Mouse (Mus musculus): ENCODE measurements at regions not wholly inside any gene's neighbourhood (a gene's known extent, or its start where the extent isn't known, plus 50 kb on each side); places are given as distances from the start of the nearest gene placed in this dataset.

DNA sequence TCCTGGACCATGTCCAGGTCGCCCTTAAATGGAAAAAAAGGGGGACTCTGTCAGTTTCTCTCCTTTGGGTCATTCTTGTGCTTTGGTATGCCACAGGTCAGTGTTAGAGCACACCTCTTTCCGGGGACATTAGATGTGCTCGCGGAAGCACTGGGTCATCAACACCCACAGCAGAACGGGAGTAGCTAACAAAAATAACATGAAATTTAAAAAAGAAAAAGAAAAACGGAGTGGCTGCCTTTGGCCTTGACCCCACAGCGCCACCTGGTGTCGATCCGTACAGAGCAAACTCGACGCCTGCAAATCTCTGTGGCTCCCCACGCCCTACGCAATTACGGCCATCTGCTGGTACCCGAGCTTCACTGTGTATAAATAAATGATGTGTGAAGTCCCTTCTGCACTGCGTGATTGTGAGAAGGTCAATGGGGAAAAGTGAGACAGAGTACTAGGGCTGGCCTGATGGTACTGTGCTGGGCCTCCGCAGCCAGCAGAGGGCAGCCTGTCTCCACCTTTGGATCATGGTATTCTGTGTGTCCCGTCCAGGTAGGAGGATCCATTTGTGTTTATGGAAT, 99.0 kb upstream of the Slc7a12 start:
- no peak overlapping the region; the same call in 1 of the 2 replicates for H3K9ac ChIP-seq (ENCODE audit: low read depth, low read length)
- peak overlapping the region; percentile 20; the same call in 1 of the 2 replicates for H3K4me2 ChIP-seq (replicated peaks; ENCODE audit: low read depth, low read length)
- no peak overlapping the region for H3K27ac ChIP-seq (ENCODE audit: low read depth, low read length)
- no peaks in the 10 kb centered on the region for H3K36me3 ChIP-seq (ENCODE audit: control insufficient read depth, insufficient read depth, low read length)
- 13% methylated on average over 18 of the region's 18 CpGs for WGBS
- H3K4me1 ChIP-seq (ENCODE audit: control insufficient read depth, insufficient read depth, low read length): no peaks in the 10 kb centered on the region
- no peaks in the 10 kb centered on the region for H3K9me3 ChIP-seq (ENCODE audit: control insufficient read depth, low read length)
- H3K4me3 ChIP-seq (ENCODE audit: low read length): peak overlapping the region; percentile 5; the same call in 1 of the 2 replicates
- ATAC-seq (ENCODE audit: low FRiP score, low TSS enrichment): peak; percentile 96
- no peaks in the 10 kb centered on the region for H3K27me3 ChIP-seq (ENCODE audit: control insufficient read depth, insufficient read depth, low read length)

DNA sequence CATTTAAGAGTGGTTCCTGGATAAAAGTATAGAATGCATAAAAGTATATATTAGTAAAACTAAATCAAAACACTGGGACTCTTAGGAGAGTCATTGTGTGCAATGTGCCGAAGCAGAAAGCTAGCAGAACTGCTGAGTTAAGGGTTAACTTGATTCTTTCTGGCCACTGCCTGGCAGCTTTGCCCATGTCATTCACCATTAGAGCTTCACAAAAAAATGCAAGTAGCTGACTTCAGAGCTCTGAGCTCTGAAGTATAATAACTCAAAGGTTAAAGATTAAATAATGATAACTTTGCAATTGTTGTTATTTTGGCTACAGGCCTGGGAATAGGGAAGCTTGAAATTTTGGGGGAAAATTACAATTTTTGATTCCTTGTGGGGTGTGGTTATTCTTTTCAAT, 89.8 kb upstream of the Slc7a12 start:
- no peak for ATAC-seq (ENCODE audit: low FRiP score, low TSS enrichment)

DNA sequence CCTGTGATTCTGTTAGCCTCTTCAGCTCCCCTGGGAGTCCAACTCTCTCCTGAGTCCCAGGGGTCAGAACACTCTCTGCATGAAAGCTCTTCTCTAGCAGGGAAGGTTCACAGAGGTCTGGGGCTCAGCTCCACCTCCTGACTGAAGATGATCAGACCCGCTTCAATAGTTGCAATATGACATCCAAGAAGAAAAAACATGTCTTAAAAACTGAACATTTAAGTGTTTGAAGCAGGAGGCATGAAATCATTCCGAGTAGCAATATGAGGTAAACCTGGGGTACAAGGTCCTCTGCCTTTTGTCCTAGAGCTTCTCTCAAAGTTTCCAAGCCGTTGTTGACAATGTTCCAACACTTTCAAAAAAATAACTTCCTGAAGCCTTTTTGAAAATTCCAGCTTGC, 81.8 kb upstream of the Slc7a12 start:
- Histone ChIP-seq H3K4me1 (ENCODE audit: control insufficient read depth, insufficient read depth, low read length) (no peaks in the 10 kb centered on the region), H3K4me2 (replicated peaks; ENCODE audit: low read depth, low read length) (no peak overlapping the region), H3K36me3 (ENCODE audit: control insufficient read depth, insufficient read depth, low read length) (no peaks in the 10 kb centered on the region), H3K27me3 (ENCODE audit: control insufficient read depth, insufficient read depth, low read length) (no peaks in the 10 kb centered on the region), H3K4me3 (ENCODE audit: low read length) (no peak overlapping the region), H3K27ac (ENCODE audit: low read depth, low read length) (no peak overlapping the region), H3K9ac (ENCODE audit: low read depth, low read length) (no peak overlapping the region), H3K9me3 (ENCODE audit: control insufficient read depth, low read length) (no peaks in the 10 kb centered on the region)
- WGBS: 90% methylated on average over 3 of the region's 3 CpGs
- ATAC-seq (ENCODE audit: low FRiP score, low TSS enrichment): no peak

More for the DNA sequence above, 89.8 kb upstream of the Slc7a12 start:
- 71% methylated on average over 1 of the region's 1 CpGs for WGBS
- Histone ChIP-seq H3K4me3 (ENCODE audit: low read length) (no peak overlapping the region), H3K9ac (ENCODE audit: low read depth, low read length) (no peak overlapping the region), H3K36me3 (ENCODE audit: control insufficient read depth, insufficient read depth, low read length) (no peaks in the 10 kb centered on the region), H3K27ac (ENCODE audit: low read depth, low read length) (no peak overlapping the region), H3K9me3 (ENCODE audit: control insufficient read depth, low read length) (no peaks in the 10 kb centered on the region), H3K27me3 (ENCODE audit: control insufficient read depth, insufficient read depth, low read length) (no peaks in the 10 kb centered on the region), H3K4me2 (replicated peaks; ENCODE audit: low read depth, low read length) (no peak overlapping the region), H3K4me1 (ENCODE audit: control insufficient read depth, insufficient read depth, low read length) (no peaks in the 10 kb centered on the region)

DNA sequence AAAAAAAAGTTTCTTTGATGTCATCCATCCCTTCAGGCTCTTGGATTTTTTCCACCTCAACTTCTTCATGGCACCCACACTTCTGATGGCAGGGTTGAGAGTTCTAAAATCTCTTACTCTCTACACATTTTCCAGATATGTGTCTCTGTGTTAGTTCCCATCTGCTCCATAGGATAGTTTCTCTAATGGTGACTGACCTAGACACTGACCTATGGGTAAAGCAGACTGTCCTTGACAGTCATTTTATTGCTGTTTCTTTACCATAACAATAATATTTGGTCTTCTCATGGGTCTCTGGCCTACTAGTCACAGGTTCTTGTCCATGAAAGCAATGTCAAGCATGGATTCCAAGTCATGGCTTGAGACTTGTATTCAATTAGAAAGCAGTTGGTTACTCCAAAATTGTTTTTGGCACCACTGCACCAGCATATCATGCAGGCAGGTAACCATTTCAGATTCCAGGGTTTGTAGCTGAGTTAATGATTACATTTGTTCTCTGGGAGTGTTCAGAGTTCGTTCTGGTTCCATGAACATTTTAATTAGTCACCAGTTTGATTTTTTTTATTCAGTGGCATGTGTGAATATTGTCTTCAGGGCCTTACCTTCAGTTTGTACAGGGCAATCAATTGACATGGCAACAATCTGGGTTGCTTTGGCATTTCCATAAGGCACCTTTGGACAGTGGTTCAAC, 71.9 kb upstream of the Slc7a12 start:
- peak; percentile 52; the same call in 1 of the 2 replicates for ATAC-seq (ENCODE audit: low FRiP score, low TSS enrichment)
- Histone ChIP-seq H3K4me3 (ENCODE audit: low read length) (no peak overlapping the region), H3K9ac (ENCODE audit: low read depth, low read length) (no peak overlapping the region), H3K36me3 (ENCODE audit: control insufficient read depth, insufficient read depth, low read length) (no peaks in the 10 kb centered on the region), H3K9me3 (ENCODE audit: control insufficient read depth, low read length) (no peaks in the 10 kb centered on the region), H3K4me1 (ENCODE audit: control insufficient read depth, insufficient read depth, low read length) (no peaks in the 10 kb centered on the region), H3K27me3 (ENCODE audit: control insufficient read depth, insufficient read depth, low read length) (no peaks in the 10 kb centered on the region), H3K4me2 (replicated peaks; ENCODE audit: low read depth, low read length) (no peak overlapping the region), H3K27ac (ENCODE audit: low read depth, low read length) (no peak overlapping the region; the same call in 1 of the 2 replicates)
- WGBS: 39% methylated on average over 1 of the region's 1 CpGs
